ENCODE assay signal across 26 mouse cellular contexts in genomic region chr13:59261924-59262323, GRCm38 (mm10).
DNase-seq lines count a peak whose midpoint lies in the region; ATAC-seq and TF ChIP-seq lines count a peak whose summit lies in the region.
"Had no signal": no experiment of that assay in that cellular context is flagged by ENCODE, and none has a peak within 500 bp of the region (broad histone marks: within the 10 kb centered on the region; RNA-seq: fewer than 3 reads in every experiment).

No protein-coding gene starts in this region.

- no peaks in the 10 kb centered on the region for H3K4me1 ChIP-seq in forebrain, postnatal 0 days (ENCODE audit: insufficient read depth)
- peaks cover 13% of the 10 kb centered on the region for H3K4me1 ChIP-seq in forebrain, embryonic 10.5 days
- 0 out of 2 replicates have a peak, but pooled peaks cover 2% of the 10 kb centered on the region for H3K4me1 ChIP-seq in lung, embryonic 16.5 days (replicated peaks; ENCODE audit: control insufficient read depth, insufficient read depth, low read length)
- peaks cover 3% of the 10 kb centered on the region; the same call in 1 of the 2 replicates for H3K4me1 ChIP-seq in embryonic fibroblast, embryonic 13.5 days (ENCODE audit: control insufficient read depth, insufficient read depth, low read length)
- H3K4me1 ChIP-seq in stomach, embryonic 16.5 days (ENCODE audit: control insufficient read depth, insufficient read depth, low read length), result peaks cover 3% of the 10 kb centered on the region; the same call in 1 of the 2 replicates
- H3K4me1 ChIP-seq: forebrain, embryonic 15.5 days; hindbrain, embryonic 15.5 days had no signal

- 50% methylated on average over 3 of the region's 3 CpGs for WGBS in forebrain, postnatal 0 days
- 84% methylated on average over 3 of the region's 3 CpGs for WGBS in forebrain, embryonic 10.5 days
- 42% methylated on average over 3 of the region's 3 CpGs for WGBS in lung, embryonic 16.5 days
- 48% methylated on average over 3 of the region's 3 CpGs for WGBS in stomach, embryonic 16.5 days

- no peak overlapping the region for H3K4me3 ChIP-seq in forebrain, postnatal 0 days (ENCODE audit: low read depth, low read length)
- H3K4me3 ChIP-seq in forebrain, embryonic 10.5 days, result no peak overlapping the region
- no peak overlapping the region for H3K4me3 ChIP-seq in lung, embryonic 16.5 days (ENCODE audit: low read length)
- no peak overlapping the region for H3K4me3 ChIP-seq in embryonic fibroblast, embryonic 13.5 days (ENCODE audit: insufficient read depth, low read length)
- H3K4me3 ChIP-seq in stomach, embryonic 16.5 days (replicated peaks; ENCODE audit: low read length), result no peak overlapping the region
- H3K4me3 ChIP-seq: forebrain, embryonic 15.5 days; heart, embryonic 13.5 days; hindbrain, embryonic 10.5 days; hindbrain, embryonic 15.5 days; layer of hippocampus, adult 2 months; midbrain, embryonic 10.5 days; neural tube, embryonic 13.5 days had no signal

- H3K4me2 ChIP-seq in forebrain, postnatal 0 days (ENCODE audit: low read depth), result no peak overlapping the region
- H3K4me2 ChIP-seq in lung, embryonic 16.5 days (ENCODE audit: low read depth, low read length), result no peak overlapping the region
- H3K4me2 ChIP-seq in stomach, embryonic 16.5 days (ENCODE audit: low read depth, low read length), result no peak overlapping the region
- H3K4me2 ChIP-seq: forebrain, embryonic 15.5 days; heart, embryonic 13.5 days; hindbrain, embryonic 15.5 days; liver, embryonic 11.5 days; neural tube, embryonic 13.5 days had no signal

- no peak overlapping the region for H3K27ac ChIP-seq in forebrain, postnatal 0 days (ENCODE audit: low read depth, low read length)
- no peak overlapping the region for H3K27ac ChIP-seq in forebrain, embryonic 10.5 days
- no peak overlapping the region for H3K27ac ChIP-seq in lung, embryonic 16.5 days (ENCODE audit: low read length)
- H3K27ac ChIP-seq in embryonic fibroblast, embryonic 13.5 days (ENCODE audit: insufficient read depth, low read length), result peak overlapping the region; percentile 76; the same call in 1 of the 2 replicates
- H3K27ac ChIP-seq in stomach, embryonic 16.5 days (ENCODE audit: low read length), result no peak overlapping the region
- H3K27ac ChIP-seq: forebrain, embryonic 15.5 days; heart, embryonic 13.5 days; hindbrain, embryonic 10.5 days; hindbrain, embryonic 15.5 days; layer of hippocampus, adult 2 months; midbrain, embryonic 10.5 days; neural tube, embryonic 13.5 days had no signal

- no peak overlapping the region for H3K9ac ChIP-seq in forebrain, postnatal 0 days
- H3K9ac ChIP-seq in lung, embryonic 16.5 days (ENCODE audit: low read length), result no peak overlapping the region
- no peak overlapping the region for H3K9ac ChIP-seq in stomach, embryonic 16.5 days (ENCODE audit: low read length)
- H3K9ac ChIP-seq: forebrain, embryonic 15.5 days; heart, embryonic 13.5 days; hindbrain, embryonic 15.5 days; neural tube, embryonic 13.5 days had no signal

- ATAC-seq in forebrain, postnatal 0 days, result peak; percentile 34; the same call in 1 of the 2 replicates
- peak; percentile 45; the same call in 1 of the 2 replicates for ATAC-seq in lung, embryonic 16.5 days (ENCODE audit: low read depth)
- ATAC-seq in stomach, embryonic 16.5 days (ENCODE audit: insufficient read depth, low FRiP score), result peak; percentile 64; the same call in 1 of the 2 replicates
- ATAC-seq in megakaryocyte-erythroid progenitor cell, adult 5-6 weeks (replicated peaks; ENCODE audit: low FRiP score, low TSS enrichment, poor library complexity, severe bottlenecking), result no peak
- ATAC-seq: forebrain, embryonic 15.5 days; inflammation-experienced regulatory T-cells, adult 6 months; midbrain, embryonic 16.5 days had no signal

- no peaks in the 10 kb centered on the region for H3K9me3 ChIP-seq in forebrain, postnatal 0 days (ENCODE audit: low read length)
- no peaks in the 10 kb centered on the region for H3K9me3 ChIP-seq in forebrain, embryonic 10.5 days
- H3K9me3 ChIP-seq in lung, embryonic 16.5 days (ENCODE audit: control insufficient read depth, low read length), result no peaks in the 10 kb centered on the region
- H3K9me3 ChIP-seq in stomach, embryonic 16.5 days (replicated peaks; ENCODE audit: control insufficient read depth, low read length), result no peaks in the 10 kb centered on the region
- H3K9me3 ChIP-seq: forebrain, embryonic 15.5 days; heart, embryonic 13.5 days; hindbrain, embryonic 10.5 days; hindbrain, embryonic 15.5 days; midbrain, embryonic 10.5 days; neural tube, embryonic 13.5 days had no signal

- H3K36me3 ChIP-seq in forebrain, postnatal 0 days (ENCODE audit: insufficient read depth), result no peaks in the 10 kb centered on the region
- H3K36me3 ChIP-seq in forebrain, embryonic 10.5 days (replicated peaks), result no peaks in the 10 kb centered on the region
- H3K36me3 ChIP-seq in lung, embryonic 16.5 days (ENCODE audit: control insufficient read depth, insufficient read depth, low read length), result no peaks in the 10 kb centered on the region
- no peaks in the 10 kb centered on the region for H3K36me3 ChIP-seq in stomach, embryonic 16.5 days (ENCODE audit: control insufficient read depth, insufficient read depth, low read length)
- H3K36me3 ChIP-seq: forebrain, embryonic 15.5 days; heart, embryonic 13.5 days; hindbrain, embryonic 10.5 days; hindbrain, embryonic 15.5 days; midbrain, embryonic 10.5 days; neural tube, embryonic 13.5 days had no signal

- no peak for TF ChIP-seq POLR2A in embryonic fibroblast, embryonic 13.5 days (IDR thresholded peaks at IDR 0.05; ENCODE audit: low read depth, low read length)

- DNase-seq in forebrain, postnatal 0 days, result peak; percentile 38
- no peak for DNase-seq in forebrain, embryonic 10.5 days (ENCODE audit: extremely low spot score, low spot score)
- DNase-seq in lung, adult 18-20 months, result no peak
- no peak for DNase-seq in spleen, postnatal 4 days (ENCODE audit: low spot score in 2 of 2)
- DNase-seq: adrenal gland, postnatal 36 days; cerebellum, adult 18-20 months; cerebellum, postnatal 10 days; heart, postnatal 10 days; kidney, adult 2 months; kidney, postnatal 36 days; lung, postnatal 36 days; thymus, postnatal 14 days had no signal

- H3K27me3 ChIP-seq in forebrain, postnatal 0 days (ENCODE audit: insufficient read depth, low read length), result no peaks in the 10 kb centered on the region
- H3K27me3 ChIP-seq in forebrain, embryonic 10.5 days (ENCODE audit: poor library complexity, severe bottlenecking), result no peaks in the 10 kb centered on the region
- no peaks in the 10 kb centered on the region for H3K27me3 ChIP-seq in lung, embryonic 16.5 days (ENCODE audit: control insufficient read depth, insufficient read depth, low read depth, low read length)
- H3K27me3 ChIP-seq in stomach, embryonic 16.5 days (ENCODE audit: control insufficient read depth, insufficient read depth, low read length), result no peaks in the 10 kb centered on the region
- H3K27me3 ChIP-seq: forebrain, embryonic 15.5 days; heart, embryonic 13.5 days; hindbrain, embryonic 15.5 days; neural tube, embryonic 13.5 days had no signal

- no peak for TF ChIP-seq CTCF in forebrain, postnatal 0 days (IDR thresholded peaks at IDR 0.05; ENCODE audit: low read depth)
- no peak for TF ChIP-seq CTCF in embryonic fibroblast, embryonic 13.5 days (IDR thresholded peaks at IDR 0.05; ENCODE audit: borderline replicate concordance, insufficient read depth, low read length)
